11 mouse cellular contexts compared by ENCODE assay signal in genomic region chr10:41889566-41889965, GRCm38 (mm10).
DNase-seq lines count a peak whose midpoint lies in the region; ATAC-seq and TF ChIP-seq lines count a peak whose summit lies in the region.
"Had no signal": no experiment of that assay in that cellular context is flagged by ENCODE, and none has a peak within 500 bp of the region (broad histone marks: within the 10 kb centered on the region; RNA-seq: fewer than 3 reads in every experiment).

No protein-coding gene starts in this region.

- no peak for TF ChIP-seq CTCF in gastrocnemius, adult 2 months (IDR thresholded peaks at IDR 0.05)
- TF ChIP-seq CTCF in lung, adult 2 months (IDR thresholded peaks at IDR 0.05; ENCODE audit: insufficient read depth, low read length): no peak

- 0 out of 2 replicates have a peak overlapping the region, but pooled peaks have one; percentile 5 for H3K4me2 ChIP-seq in heart, embryonic 11.5 days
- H3K4me2 ChIP-seq in liver, embryonic 15.5 days: peak overlapping the region; percentile 38

- intact Hi-C loops in gastrocnemius, adult 2 months (cut with DNase I): no loop called here

- TF ChIP-seq POLR2A in lung, adult 2 months (IDR thresholded peaks at IDR 0.05; ENCODE audit: borderline replicate concordance, extremely low read depth, low read depth, low read length): no peak

- no peaks in the 10 kb centered on the region for H3K27me3 ChIP-seq in heart, embryonic 11.5 days (ENCODE audit: control insufficient read depth, insufficient read depth, low read length)
- no peaks in the 10 kb centered on the region for H3K27me3 ChIP-seq in liver, embryonic 15.5 days
- H3K27me3 ChIP-seq: stomach, embryonic 15.5 days had no signal

- WGBS in lung, adult 2 months: 38% methylated on average over 5 of the region's 5 CpGs
- WGBS in heart, embryonic 11.5 days (ENCODE audit: insufficient replicate concordance): 40% methylated on average over 5 of the region's 5 CpGs
- WGBS in liver, embryonic 15.5 days (ENCODE audit: insufficient replicate concordance): 70% methylated on average over 5 of the region's 5 CpGs

- H3K4me1 ChIP-seq in lung, adult 2 months (ENCODE audit: control insufficient read depth, insufficient read depth, low read length): peaks cover 26% of the 10 kb centered on the region
- peaks cover 21% of the 10 kb centered on the region for H3K4me1 ChIP-seq in heart, embryonic 11.5 days (ENCODE audit: control insufficient read depth, insufficient read depth, low read length)
- H3K4me1 ChIP-seq in liver, embryonic 15.5 days (replicated peaks): peaks cover 39% of the 10 kb centered on the region

- no peak for DNase-seq in gastrocnemius, adult 2 months
- DNase-seq in gastrocnemius, postnatal 4 days (ENCODE audit: low spot score in 2 of 2): no peak
- no peak for DNase-seq in lung, adult 2 months
- DNase-seq in lung, postnatal 25 days (ENCODE audit: low spot score): no peak
- DNase-seq in frontal cortex, postnatal 25 days (ENCODE audit: low spot score in 2 of 2): no peak
- DNase-seq in frontal cortex, postnatal 36 days (ENCODE audit: low spot score in 2 of 2): no peak
- DNase-seq: gastrocnemius, postnatal 25 days; kidney, postnatal 10 days had no signal

- H3K9me3 ChIP-seq in heart, embryonic 11.5 days (replicated peaks; ENCODE audit: control insufficient read depth, low read length): no peaks in the 10 kb centered on the region
- no peaks in the 10 kb centered on the region for H3K9me3 ChIP-seq in liver, embryonic 15.5 days (replicated peaks)
- H3K9me3 ChIP-seq: stomach, embryonic 15.5 days had no signal

- no peaks in the 10 kb centered on the region for H3K36me3 ChIP-seq in heart, embryonic 11.5 days (ENCODE audit: control insufficient read depth, insufficient read depth, low read length)
- peaks cover 8% of the 10 kb centered on the region for H3K36me3 ChIP-seq in liver, embryonic 15.5 days (replicated peaks)
- H3K36me3 ChIP-seq: stomach, embryonic 15.5 days had no signal

- H3K4me3 ChIP-seq in gastrocnemius, adult 2 months: peak overlapping the region; percentile 85
- H3K4me3 ChIP-seq in lung, adult 2 months (replicated peaks; ENCODE audit: extremely low read depth, low read depth, low read length): peak overlapping the region; percentile 32
- no peak overlapping the region for H3K4me3 ChIP-seq in heart, embryonic 11.5 days (ENCODE audit: low read depth, low read length)
- H3K4me3 ChIP-seq in liver, embryonic 15.5 days (replicated peaks): peak overlapping the region; percentile 12
- H3K4me3 ChIP-seq: stomach, embryonic 15.5 days had no signal

- H3K27ac ChIP-seq in gastrocnemius, adult 2 months: peak overlapping the region; percentile 36
- no peak overlapping the region for H3K27ac ChIP-seq in heart, embryonic 11.5 days (ENCODE audit: low read depth, low read length)
- no peak overlapping the region for H3K27ac ChIP-seq in liver, embryonic 15.5 days (replicated peaks)
- H3K27ac ChIP-seq: stomach, embryonic 15.5 days had no signal

- no peak for ATAC-seq in heart, embryonic 11.5 days (replicated peaks; ENCODE audit: insufficient number of reproducible peaks, low FRiP score, low TSS enrichment)
- no peak for ATAC-seq in liver, embryonic 15.5 days (ENCODE audit: insufficient read depth)

- no peak overlapping the region; the same call in 1 of the 2 replicates for H3K9ac ChIP-seq in heart, embryonic 11.5 days (ENCODE audit: low read depth, low read length)
- H3K9ac ChIP-seq in liver, embryonic 15.5 days: no peak overlapping the region
- H3K9ac ChIP-seq: stomach, embryonic 15.5 days had no signal
